Mouse (Mus musculus) limb, embryonic 13.5 days (tissue): ENCODE measurements around the gene Srsf10. TPM values are rescaled to one million over a fixed set of nuclear protein-coding genes. Genes with fewer than 3 reads are reported as not detected.
A peak's percentile ranks its signal among the peaks of the same experiment; 100 is the strongest.

Source experiments
- ATAC-seq: fragments of 200-750 bp; cut with Nextera tagmentation; 2 replicates; pipeline ENCODE4 v1.8.0; 2017; ENCODE audit warnings: low read depth, moderate number of reproducible peaks, moderate TSS enrichment; ENCODE audit not compliant: low FRiP score
- H3K27ac ChIP-seq: fragments of 300-500 bp; sonication (generic); 2 replicates; pipeline ENCODE4 v1.5.1; 2015; ENCODE audit warnings: inconsistent platforms, mild to moderate bottlenecking, moderate library complexity
- H3K27me3 ChIP-seq: fragments of 300-500 bp; sonication (generic); 2 replicates; pipeline ENCODE4 v1.6.1; 2015; ENCODE audit warnings: mild to moderate bottlenecking, inconsistent platforms
- H3K36me3 ChIP-seq: fragments of 300-500 bp; sonication (generic); 2 replicates; pipeline ENCODE4 v1.6.1; 2015; ENCODE audit warnings: inconsistent platforms, mild to moderate bottlenecking, moderate library complexity
- H3K4me1 ChIP-seq: fragments of 300-500 bp; sonication (generic); 2 replicates; pipeline ENCODE4 v1.6.1; 2015; ENCODE audit warnings: inconsistent platforms
- H3K4me2 ChIP-seq: fragments of 300-500 bp; sonication (generic); replicated peaks from 2 replicates; pipeline ENCODE4 v1.6.1; 2015; ENCODE audit warnings: inconsistent platforms, mild to moderate bottlenecking, moderate library complexity
- H3K4me3 ChIP-seq: fragments of 300-500 bp; sonication (generic); 2 replicates; pipeline ENCODE4 v1.5.1; 2015; ENCODE audit warnings: moderate library complexity, mild to moderate bottlenecking, inconsistent platforms
- H3K9ac ChIP-seq: fragments of 300-500 bp; sonication (generic); 2 replicates; pipeline ENCODE4 v1.6.1; 2015; ENCODE audit warnings: mild to moderate bottlenecking, inconsistent platforms
- H3K9me3 ChIP-seq: fragments of 300-500 bp; sonication (generic); 2 replicates; pipeline ENCODE4 v1.6.1; 2016; ENCODE audit warnings: inconsistent platforms
- WGBS: fragments of 180-500 bp; shearing (Covaris S2); methylation state at CpG from one replicate; pipeline ENCODE4 v1.1.7; 2015; 5-methylcytosine and 5-hydroxymethylcytosine counted together
- polyA plus RNA-seq: library from polyadenylated mRNA; unstranded; fragments of >200 nt; fragmentation: Nextera tagmentation; extraction: Ambion mirVana; gene quantifications from 2 replicates; pipeline ENCODE4 v1.2.1, GENCODE M21; 2015

Srsf10 gene
- polyA plus RNA-seq, 1 experiment from 2014 or later: 330 TPM

GRCm38 (mm10) chr4:135911531-135911930, 56.0 kb downstream of the Srsf10 start:
- 77% methylated on average over 7 of the region's 7 CpGs for whole genome bisulfite sequencing
- no peak for ATAC-seq
- H3K4me3 ChIP-seq: no peak overlapping the region

GRCm38 (mm10) chr4:135912164-135912563, 56.6 kb downstream of the Srsf10 start:
- no peak for ATAC-seq
- WGBS: 50% methylated on average over 3 of the region's 3 CpGs
- no peak overlapping the region for H3K4me3 ChIP-seq
- H3K27me3 ChIP-seq: no peaks in the 10 kb centered on the region
- H3K27ac ChIP-seq: peak overlapping the region; percentile 44; the same call in 1 of the 2 replicates
- H3K36me3 ChIP-seq: no peaks in the 10 kb centered on the region
- H3K4me1 ChIP-seq: peaks cover 10% of the 10 kb centered on the region
- H3K4me2 ChIP-seq: no peak overlapping the region
- no peak overlapping the region for H3K9ac ChIP-seq
- H3K9me3 ChIP-seq: no peaks in the 10 kb centered on the region

More at GRCm38 (mm10) chr4:135911531-135911930, 56.0 kb downstream of the Srsf10 start:
- Histone ChIP-seq H3K27me3 (no peaks in the 10 kb centered on the region), H3K36me3 (no peaks in the 10 kb centered on the region), H3K4me2 (no peak overlapping the region), H3K4me1 (peaks cover 10% of the 10 kb centered on the region), H3K27ac (0 out of 2 replicates have a peak overlapping the region, but pooled peaks have one; percentile 44), H3K9me3 (no peaks in the 10 kb centered on the region), H3K9ac (no peak overlapping the region)

GRCm38 (mm10) chr4:135912835-135913234, 57.3 kb downstream of the Srsf10 start:
- Histone ChIP-seq H3K27ac (peak overlapping the region; percentile 55; the same call in 1 of the 2 replicates), H3K4me1 (peaks cover 10% of the 10 kb centered on the region), H3K36me3 (no peaks in the 10 kb centered on the region), H3K27me3 (no peaks in the 10 kb centered on the region), H3K4me3 (no peak overlapping the region), H3K9ac (peak overlapping the region; percentile 35; the same call in 1 of the 2 replicates), H3K4me2 (no peak overlapping the region), H3K9me3 (no peaks in the 10 kb centered on the region)
- no peak for ATAC-seq
- WGBS: 17% methylated on average over 3 of the region's 3 CpGs

GRCm38 (mm10) chr4:135913433-135913832, 57.9 kb downstream of the Srsf10 start:
- Histone ChIP-seq H3K4me2 (no peak overlapping the region), H3K27ac (no peak overlapping the region), H3K27me3 (no peaks in the 10 kb centered on the region), H3K4me3 (no peak overlapping the region), H3K4me1 (peaks cover 10% of the 10 kb centered on the region), H3K9me3 (no peaks in the 10 kb centered on the region), H3K36me3 (no peaks in the 10 kb centered on the region), H3K9ac (no peak overlapping the region)
- ATAC-seq: no peak
- WGBS: 82% methylated on average over 4 of the region's 4 CpGs

GRCm38 (mm10) chr4:135918635-135919279, 63.2 kb downstream of the Srsf10 start:
- ATAC-seq: no peak
- no peaks in the 10 kb centered on the region for H3K9me3 ChIP-seq
- H3K4me2 ChIP-seq: no peak overlapping the region
- H3K4me3 ChIP-seq: no peak overlapping the region
- no peaks in the 10 kb centered on the region for H3K27me3 ChIP-seq
- peaks cover 10% of the 10 kb centered on the region for H3K4me1 ChIP-seq
- no peak overlapping the region for H3K27ac ChIP-seq
- no peak overlapping the region for H3K9ac ChIP-seq
- peaks cover 9% of the 10 kb centered on the region for H3K36me3 ChIP-seq
- 87% methylated on average over 13 of the region's 13 CpGs for WGBS

- Histone ChIP-seq H3K27me3 (no peaks in the 10 kb centered on the region), H3K9me3 (no peaks in the 10 kb centered on the region), H3K36me3 (peaks cover 12% of the 10 kb centered on the region), H3K4me2 (no peak overlapping the region), H3K27ac (no peak overlapping the region), H3K4me3 (no peak overlapping the region), H3K9ac (no peak overlapping the region), H3K4me1 (peaks cover 10% of the 10 kb centered on the region)
- 94% methylated on average over 3 of the region's 3 CpGs for WGBS
- ATAC-seq: no peak
Observed at GRCm38 (mm10) chr4:135919280-135919639, 63.7 kb downstream of the Srsf10 start.

Other genes with a start within 250 kb of the Srsf10 start
- gene Ifnlr1, start 169.5 kb upstream of the Srsf10 start, polyA plus RNA-seq: 1.1 and 1.2 TPM in 2 replicates
- gene Il22ra1, start 127.6 kb upstream of the Srsf10 start, polyA plus RNA-seq: 0.08 TPM in 1 of 2 replicates, not detected in the other
- gene Myom3, start 96.0 kb upstream of the Srsf10 start, polyA plus RNA-seq: 4.8 and 5.4 TPM in 2 replicates
- gene Pnrc2, start 18.1 kb downstream of the Srsf10 start, polyA plus RNA-seq: 192 and 195 TPM in 2 replicates
- gene Cnr2, start 39.6 kb downstream of the Srsf10 start, polyA plus RNA-seq: 0.32 and 0.51 TPM in 2 replicates
- 69.0 and 73.8 TPM in 2 replicates for gene Fuca1, start 65.0 kb downstream of the Srsf10 start, polyA plus RNA-seq
- 89.8 and 93.5 TPM in 2 replicates for gene Hmgcl, start 90.7 kb downstream of the Srsf10 start, polyA plus RNA-seq
- 49.1 and 51.9 TPM in 2 replicates for gene Gale, start 108.0 kb downstream of the Srsf10 start, polyA plus RNA-seq
- gene Lypla2, start 116.9 kb downstream of the Srsf10 start, polyA plus RNA-seq: 121 and 124 TPM in 2 replicates
- 57.0 and 58.7 TPM in 2 replicates for gene Pithd1, start 131.5 kb downstream of the Srsf10 start, polyA plus RNA-seq
- 41.1 and 45.1 TPM in 2 replicates for gene Eloa, start 166.0 kb downstream of the Srsf10 start, polyA plus RNA-seq
- 481 and 500 TPM in 2 replicates for gene Rpl11, start 197.7 kb downstream of the Srsf10 start, polyA plus RNA-seq